Comparison of ENCODE assay signal across 8 mouse cellular contexts in the genomic region with DNA sequence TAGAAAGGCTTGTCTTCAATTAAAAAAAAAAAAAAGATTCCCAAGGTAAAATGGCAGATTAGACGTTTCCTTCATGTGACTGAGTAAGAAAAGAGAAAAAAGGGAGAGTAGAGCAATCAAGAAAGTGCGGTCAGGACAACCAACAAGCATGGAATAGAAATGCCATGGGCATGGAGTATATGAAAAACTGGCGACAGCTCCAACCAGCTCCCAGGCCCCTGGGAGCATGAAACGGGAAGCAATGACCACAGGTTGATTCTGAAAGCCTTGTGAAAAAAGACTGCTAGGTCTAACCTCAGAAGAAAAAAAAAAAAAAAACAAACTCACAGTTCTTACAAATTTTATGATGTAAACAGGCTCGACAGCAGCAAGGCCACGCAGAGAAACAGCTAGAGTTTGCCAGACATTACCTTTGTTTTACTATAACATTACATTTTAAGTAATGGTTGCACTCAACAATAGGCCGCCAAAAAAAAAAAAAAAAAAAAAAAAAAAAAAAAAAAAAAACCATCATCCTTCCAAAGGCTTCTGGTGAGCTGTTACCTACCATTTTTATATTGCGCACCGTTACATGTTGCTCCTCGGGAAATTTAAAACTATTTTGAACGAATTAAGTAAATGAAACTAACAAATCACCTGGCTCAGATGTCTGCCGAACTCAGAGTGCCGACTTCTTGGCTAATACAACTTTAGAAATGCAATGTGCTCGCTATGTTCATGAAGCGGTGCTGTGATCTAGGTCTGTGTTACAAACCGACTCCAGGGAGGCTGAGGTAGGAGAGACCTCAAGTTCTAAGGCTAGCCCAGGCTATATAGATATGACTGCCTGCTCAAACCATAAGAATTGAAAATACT. TPM values are rescaled to one million over a fixed set of nuclear protein-coding genes. Genes with fewer than 3 reads are reported as not detected.
DNase-seq lines count a peak whose midpoint lies in the region; ATAC-seq and TF ChIP-seq lines count a peak whose summit lies in the region.

No protein-coding gene starts in this region.

- no peak for TF ChIP-seq CTCF in hindbrain, postnatal 0 days (IDR thresholded peaks at IDR 0.05; ENCODE audit: low read depth)
- TF ChIP-seq CTCF in midbrain, postnatal 0 days (IDR thresholded peaks at IDR 0.05) = no peak

- H3K4me2 ChIP-seq in hindbrain, postnatal 0 days (ENCODE audit: low read depth, low read length) = peak overlapping the region; percentile 61
- peak overlapping the region; percentile 41 for H3K4me2 ChIP-seq in midbrain, postnatal 0 days (ENCODE audit: low read depth, low read length, poor library complexity, severe bottlenecking)

- peak overlapping the region; percentile 89 for H3K4me3 ChIP-seq in hindbrain, postnatal 0 days (ENCODE audit: low read length)
- H3K4me3 ChIP-seq in midbrain, postnatal 0 days (ENCODE audit: low read depth, low read length) = peak overlapping the region; percentile 83

- 22% methylated on average over 16 of the region's 16 CpGs for WGBS in hindbrain, postnatal 0 days
- 18% methylated on average over 16 of the region's 16 CpGs for WGBS in midbrain, postnatal 0 days

- no peaks in the 10 kb centered on the region for H3K36me3 ChIP-seq in hindbrain, postnatal 0 days (ENCODE audit: insufficient read depth, low read length)
- H3K36me3 ChIP-seq in midbrain, postnatal 0 days (ENCODE audit: insufficient read depth, low read length) = no peaks in the 10 kb centered on the region

- H3K9me3 ChIP-seq in hindbrain, postnatal 0 days (ENCODE audit: low read length) = no peaks in the 10 kb centered on the region
- H3K9me3 ChIP-seq in midbrain, postnatal 0 days (ENCODE audit: low read length) = no peaks in the 10 kb centered on the region

- peak overlapping the region; percentile 80; the same call in 1 of the 2 replicates for H3K9ac ChIP-seq in hindbrain, postnatal 0 days (replicated peaks; ENCODE audit: low read length)
- H3K9ac ChIP-seq in midbrain, postnatal 0 days (replicated peaks; ENCODE audit: low read length, poor library complexity, severe bottlenecking) = peak overlapping the region; percentile 95; the same call in 1 of the 2 replicates

- H3K27me3 ChIP-seq in hindbrain, postnatal 0 days (ENCODE audit: insufficient read depth, low read length) = no peaks in the 10 kb centered on the region
- H3K27me3 ChIP-seq in midbrain, postnatal 0 days (ENCODE audit: insufficient read depth, low read length) = no peaks in the 10 kb centered on the region

- H3K27ac ChIP-seq in hindbrain, postnatal 0 days = peak overlapping the region; percentile 99; the same call in 1 of the 2 replicates
- peak overlapping the region; percentile 100; the same call in 1 of the 2 replicates for H3K27ac ChIP-seq in midbrain, postnatal 0 days (ENCODE audit: low read depth, low read length)

- ATAC-seq in cerebellum, adult (ENCODE audit: insufficient number of reproducible peaks, low FRiP score, low TSS enrichment) = no peak; the same call in 1 of the 2 replicates
- ATAC-seq in hindbrain, postnatal 0 days = no peak
- ATAC-seq in midbrain, postnatal 0 days (ENCODE audit: low FRiP score) = no peak

- DNase-seq in cerebellum, adult 9-11 months = peak; percentile 23
- DNase-seq in 416B (ENCODE audit: low read depth) = peak; percentile 69
- DNase-seq in embryo, embryonic 10.5 days (ENCODE audit: low spot score) = peak; percentile 45
- DNase-seq in hindbrain, postnatal 0 days (ENCODE audit: low spot score) = peak; percentile 45
- peak; percentile 14 for DNase-seq in midbrain, postnatal 0 days (ENCODE audit: low spot score)
- DNase-seq in layer of hippocampus, postnatal 14 days (ENCODE audit: low spot score in 2 of 2) = no peak
- DNase-seq in frontal cortex, adult 2 months (ENCODE audit: extremely low spot score in 1 of 2, low spot score in 1 of 2) = no peak

- no peaks in the 10 kb centered on the region for H3K4me1 ChIP-seq in hindbrain, postnatal 0 days (ENCODE audit: insufficient read depth, low read length)
- H3K4me1 ChIP-seq in midbrain, postnatal 0 days (ENCODE audit: insufficient read depth, low read length) = peaks cover 6% of the 10 kb centered on the region; the same call in 1 of the 2 replicates

RNA-seq across cellular contexts. Expression of gene 2610301B20Rik, which starts 1.4 kb away (rescaled TPM):
- total RNA-seq in hindbrain, postnatal 0 days (2014; rRNA removed) = 27.5 and 30.3 TPM in 2 replicates
- 32.9 and 34.4 TPM in 2 replicates for polyA plus RNA-seq in hindbrain, postnatal 0 days (2015; fragmentation: Nextera tagmentation; extraction: Ambion mirVana)
- 28.6 and 32.5 TPM in 2 replicates for total RNA-seq in midbrain, postnatal 0 days (2014; rRNA removed)
- 36.0 and 37.0 TPM in 2 replicates for polyA plus RNA-seq in midbrain, postnatal 0 days (2015; fragmentation: Nextera tagmentation; extraction: Ambion mirVana)
- 10 to 100 TPM; 32.4 to 33.3 TPM for total RNA-seq in layer of hippocampus, postnatal 14 days (2021)
- polyA plus RNA-seq in frontal cortex, adult 2 months (2012; rRNA removed) = 48.6 and 48.7 TPM in 2 replicates

Comparison
In these comparisons a context has a peak if more than half of its experiments do, and no peak if none do; other contexts are left out.
1. DNase-seq: peak in cerebellum, adult 9-11 months (single experiment), 416B (single experiment), embryo, embryonic 10.5 days (single experiment), hindbrain, postnatal 0 days (single experiment) and midbrain, postnatal 0 days (single experiment); none in layer of hippocampus, postnatal 14 days (0 of 2) and frontal cortex, adult 2 months (0 of 2).